8 mouse cellular contexts compared by ENCODE assay signal in the genomic region with DNA sequence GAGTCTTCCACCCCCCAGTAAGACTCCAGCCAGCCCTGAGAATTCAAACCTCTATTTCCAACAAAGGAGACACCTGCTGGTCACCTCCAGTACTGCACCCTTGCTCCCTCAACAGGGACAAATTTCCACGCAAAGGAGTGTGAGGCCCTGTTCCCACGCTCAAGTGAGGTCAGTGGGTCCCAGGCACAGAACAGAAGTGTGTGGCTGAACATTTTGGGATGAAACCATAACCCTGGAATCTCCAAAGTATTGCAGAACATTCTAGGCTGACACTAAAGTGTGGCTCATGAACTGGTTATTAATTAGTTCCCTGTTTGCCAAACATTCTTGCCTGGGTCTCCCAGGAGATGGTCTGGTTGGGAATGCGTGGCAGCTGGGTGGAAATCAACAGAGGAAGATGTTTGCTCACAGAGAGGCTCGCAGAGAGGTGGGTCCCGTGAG. TPM values are rescaled to one million over a fixed set of nuclear protein-coding genes. Genes with fewer than 3 reads are reported as not detected.
DNase-seq lines count a peak whose midpoint lies in the region; ATAC-seq and TF ChIP-seq lines count a peak whose summit lies in the region.

No protein-coding gene starts in this region.

- DNase-seq in liver, adult 2 months (ENCODE audit: extremely low read depth, low read depth, low spot score): peak; percentile 46
- DNase-seq in liver, embryonic 11.5 days (ENCODE audit: low spot score): no peak
- DNase-seq in limb, embryonic 10.5 days (ENCODE audit: low spot score): peak; percentile 82
- DNase-seq in thymus, postnatal 0 days (ENCODE audit: low spot score): peak; percentile 65

- 44% methylated on average over 5 of the region's 5 CpGs for WGBS in liver, adult 2 months
- 39% methylated on average over 5 of the region's 5 CpGs for WGBS in liver, embryonic 11.5 days
- 18% methylated on average over 5 of the region's 5 CpGs for WGBS in intestine, embryonic 15.5 days
- WGBS in limb, embryonic 10.5 days: 49% methylated on average over 5 of the region's 5 CpGs

- H3K4me3 ChIP-seq in liver, adult 2 months (ENCODE audit: insufficient read depth, low read depth, low read length): no peak overlapping the region
- no peak overlapping the region for H3K4me3 ChIP-seq in liver, embryonic 11.5 days (ENCODE audit: low read depth, low read length)
- no peak overlapping the region for H3K4me3 ChIP-seq in bone marrow macrophage, adult 2 months (ENCODE audit: insufficient read depth, low read length)
- H3K4me3 ChIP-seq in intestine, embryonic 15.5 days (replicated peaks): no peak overlapping the region
- no peak overlapping the region for H3K4me3 ChIP-seq in limb, embryonic 10.5 days

- H3K36me3 ChIP-seq in liver, adult 2 months (ENCODE audit: control insufficient read depth, insufficient read depth, low read length): no peaks in the 10 kb centered on the region
- no peaks in the 10 kb centered on the region for H3K36me3 ChIP-seq in liver, embryonic 11.5 days (ENCODE audit: control insufficient read depth, insufficient read depth, low read length)
- H3K36me3 ChIP-seq in intestine, embryonic 15.5 days: no peaks in the 10 kb centered on the region
- H3K36me3 ChIP-seq in limb, embryonic 10.5 days: no peaks in the 10 kb centered on the region

- H3K9ac ChIP-seq in liver, adult 2 months (ENCODE audit: low read depth, low read length): no peak overlapping the region
- no peak overlapping the region for H3K9ac ChIP-seq in liver, embryonic 11.5 days (ENCODE audit: low read depth, low read length)
- H3K9ac ChIP-seq in intestine, embryonic 15.5 days: no peak overlapping the region

- no peaks in the 10 kb centered on the region for H3K27me3 ChIP-seq in liver, adult 2 months (ENCODE audit: control insufficient read depth, insufficient read depth, low read length)
- no peaks in the 10 kb centered on the region for H3K27me3 ChIP-seq in liver, embryonic 11.5 days (replicated peaks; ENCODE audit: control insufficient read depth, insufficient read depth, low read length)
- no peaks in the 10 kb centered on the region for H3K27me3 ChIP-seq in intestine, embryonic 15.5 days (replicated peaks)
- H3K27me3 ChIP-seq in limb, embryonic 10.5 days (ENCODE audit: low read depth, poor library complexity, severe bottlenecking): no peaks in the 10 kb centered on the region

- H3K4me1 ChIP-seq in liver, adult 2 months (ENCODE audit: control insufficient read depth, insufficient read depth, low read length): no peaks in the 10 kb centered on the region
- H3K4me1 ChIP-seq in liver, embryonic 11.5 days (replicated peaks; ENCODE audit: control insufficient read depth, insufficient read depth, low read length): no peaks in the 10 kb centered on the region; the same call in 1 of the 2 replicates
- no peaks in the 10 kb centered on the region for H3K4me1 ChIP-seq in bone marrow macrophage, adult 2 months (ENCODE audit: control insufficient read depth, insufficient read depth, low read length)
- peaks cover 41% of the 10 kb centered on the region for H3K4me1 ChIP-seq in intestine, embryonic 15.5 days (replicated peaks)
- H3K4me1 ChIP-seq in limb, embryonic 10.5 days: no peaks in the 10 kb centered on the region

- no peaks in the 10 kb centered on the region for H3K79me2 ChIP-seq in liver, adult 2 months (ENCODE audit: control insufficient read depth, insufficient read depth, low read length)

- H3K9me3 ChIP-seq in liver, embryonic 11.5 days (ENCODE audit: control insufficient read depth, low read length): no peaks in the 10 kb centered on the region
- no peaks in the 10 kb centered on the region for H3K9me3 ChIP-seq in intestine, embryonic 15.5 days
- H3K9me3 ChIP-seq in limb, embryonic 10.5 days (replicated peaks): no peaks in the 10 kb centered on the region

- TF ChIP-seq CTCF in liver, adult 2 months (IDR thresholded peaks at IDR 0.05; ENCODE audit: low read depth, low read length): peak; percentile 77
- peak; percentile 54 for TF ChIP-seq CTCF in bone marrow macrophage, adult 2 months (IDR thresholded peaks at IDR 0.05; ENCODE audit: low read depth, low read length)

- no peak overlapping the region for H3K4me2 ChIP-seq in liver, embryonic 11.5 days
- no peak overlapping the region for H3K4me2 ChIP-seq in intestine, embryonic 15.5 days (replicated peaks)

- no peak for TF ChIP-seq POLR2A in liver, adult 2 months (IDR thresholded peaks at IDR 0.05; ENCODE audit: extremely low read depth, insufficient read depth, low read length)
- TF ChIP-seq POLR2A in bone marrow macrophage, adult 2 months (IDR thresholded peaks at IDR 0.05; ENCODE audit: borderline replicate concordance, low read depth, low read length): no peak

- H3K27ac ChIP-seq in liver, adult 2 months (replicated peaks; ENCODE audit: insufficient read depth, low read depth, low read length): no peak overlapping the region
- no peak overlapping the region for H3K27ac ChIP-seq in liver, embryonic 11.5 days (ENCODE audit: low read depth, low read length)
- no peak overlapping the region for H3K27ac ChIP-seq in bone marrow macrophage, adult 2 months (ENCODE audit: insufficient read depth, low read depth, low read length)
- peak overlapping the region; percentile 44 for H3K27ac ChIP-seq in intestine, embryonic 15.5 days
- H3K27ac ChIP-seq in limb, embryonic 10.5 days: no peak overlapping the region

- ATAC-seq in liver, embryonic 11.5 days (replicated peaks; ENCODE audit: low FRiP score): no peak
- 0 out of 2 replicates have a peak, but pooled peaks have one; percentile 48 for ATAC-seq in erythroid progenitor cell, adult 5-6 weeks (replicated peaks; ENCODE audit: low FRiP score, poor library complexity, severe bottlenecking)
- no peak for ATAC-seq in intestine, embryonic 15.5 days
- peak; percentile 42; the same call in 1 of the 2 replicates for ATAC-seq in neutrophil, adult 5-6 weeks (ENCODE audit: extremely low read depth, insufficient number of reproducible peaks, low FRiP score, poor library complexity, severe bottlenecking)

RNA-seq across cellular contexts. Expression of a gene that starts 6.6 kb away (rescaled TPM):
- 0.92 and 0.94 TPM in 2 replicates for total RNA-seq in liver, adult 2 months (2014; rRNA removed)
- polyA plus RNA-seq in liver, adult 2 months (2012; rRNA removed): 1.4 and 1.9 TPM in 2 replicates
- polyA plus RNA-seq in liver, embryonic 11.5 days (2014; fragmentation: Nextera tagmentation; extraction: Ambion mirVana): 3.1 and 3.6 TPM in 2 replicates
- not detected in 2 replicates for polyA plus RNA-seq in bone marrow macrophage, adult 2 months (2012; ENCODE audit: insufficient read depth, insufficient read length, missing spikeins)
- total RNA-seq in erythroid progenitor cell, adult 5-6 weeks (2015; ENCODE audit: low replicate concordance): not detected in 2 replicates
- total RNA-seq in erythroid progenitor cell, adult 5-6 weeks (2017; ENCODE audit: low replicate concordance): 0.45 TPM in 1 of 2 replicates, not detected in the other
- polyA plus RNA-seq in intestine, embryonic 15.5 days (2015; fragmentation: Nextera tagmentation; extraction: Ambion mirVana): 3.7 and 4.2 TPM in 2 replicates
- 0.44 and 0.49 TPM in 2 replicates for polyA plus RNA-seq in limb, embryonic 10.5 days (2016; fragmentation: Nextera tagmentation; extraction: Ambion mirVana)
- 0.25 and 0.58 TPM in 2 replicates for total RNA-seq in neutrophil, adult 5-6 weeks (2017)
- 0.18 and 0.30 TPM in 2 replicates for polyA plus RNA-seq in thymus, postnatal 0 days (2015; fragmentation: Nextera tagmentation; extraction: Ambion mirVana)

Comparison
In these comparisons a context has a peak if more than half of its experiments do, and no peak if none do; other contexts are left out.
1. ATAC-seq: peak in erythroid progenitor cell, adult 5-6 weeks (single experiment) and neutrophil, adult 5-6 weeks (single experiment); none in liver, embryonic 11.5 days (single experiment) and intestine, embryonic 15.5 days (single experiment).